Comparison of ENCODE assay signal across 8 mouse cellular contexts in the genomic region with DNA sequence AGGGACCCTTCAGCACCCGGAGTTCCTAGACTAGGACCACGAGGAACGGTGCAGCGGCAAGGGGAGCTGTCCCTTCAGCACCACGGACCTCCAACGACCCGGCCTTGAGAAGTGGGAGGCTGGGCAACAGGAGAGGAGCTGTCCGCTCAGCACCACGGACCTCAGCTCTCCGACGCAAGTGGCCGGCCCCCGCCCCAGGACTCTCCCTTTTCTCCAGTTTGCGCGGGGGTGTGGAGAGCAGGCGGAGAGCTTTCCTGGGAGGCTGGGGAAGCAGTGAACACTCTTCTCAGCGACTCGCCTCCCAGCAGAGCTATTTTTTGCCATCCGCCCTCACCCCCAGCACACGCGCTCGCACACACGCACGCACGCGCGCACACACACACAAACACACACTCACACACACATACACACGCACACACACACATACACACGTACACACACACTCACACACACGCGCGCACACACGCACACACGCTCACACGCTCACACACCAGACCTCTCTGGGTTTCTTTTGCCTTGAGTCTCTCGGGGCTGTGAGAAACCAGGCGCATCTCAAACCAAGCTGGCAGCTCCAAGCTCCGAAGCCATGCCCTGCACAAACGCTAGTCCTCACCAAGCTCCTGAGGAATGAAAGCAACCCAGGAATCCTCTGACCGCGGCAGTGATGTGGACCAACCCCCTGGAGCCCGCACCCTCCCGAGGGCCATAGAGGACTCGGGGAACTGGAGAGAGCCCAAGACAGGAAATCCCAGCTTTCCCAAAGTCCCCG. TPM values are rescaled to one million over a fixed set of nuclear protein-coding genes. Genes with fewer than 3 reads are reported as not detected.
A peak's percentile ranks its signal among the peaks of the same experiment; 100 is the strongest.
DNase-seq lines count a peak whose midpoint lies in the region; ATAC-seq and TF ChIP-seq lines count a peak whose summit lies in the region.

No protein-coding gene starts in this region.

- peaks cover 3% of the 10 kb centered on the region for H3K9me3 ChIP-seq in CH12.LX (replicated peaks; ENCODE audit: low read length)
- no peaks in the 10 kb centered on the region for H3K9me3 ChIP-seq in forebrain, embryonic 16.5 days (ENCODE audit: control insufficient read depth, low read length)
- no peaks in the 10 kb centered on the region for H3K9me3 ChIP-seq in liver, embryonic 16.5 days (replicated peaks; ENCODE audit: control insufficient read depth, low read length)
- no peaks in the 10 kb centered on the region for H3K9me3 ChIP-seq in neural tube, embryonic 13.5 days

- H3K27ac ChIP-seq in CH12.LX (ENCODE audit: insufficient read depth, low read depth) = no peak overlapping the region
- 0 out of 2 replicates have a peak overlapping the region, but pooled peaks have one; percentile 28 for H3K27ac ChIP-seq in forebrain, embryonic 16.5 days (ENCODE audit: low read length)
- H3K27ac ChIP-seq in liver, embryonic 16.5 days (ENCODE audit: low read length) = no peak overlapping the region
- H3K27ac ChIP-seq in neural tube, embryonic 13.5 days (replicated peaks) = peak overlapping the region; percentile 56

- no peaks in the 10 kb centered on the region for H3K36me3 ChIP-seq in CH12.LX (replicated peaks in 1 of 2; ENCODE audit: control insufficient read depth in 1 of 2, insufficient read depth in 1 of 2, low read length in 1 of 2)
- H3K36me3 ChIP-seq in forebrain, embryonic 16.5 days (ENCODE audit: control insufficient read depth, insufficient read depth) = no peaks in the 10 kb centered on the region
- H3K36me3 ChIP-seq in liver, embryonic 16.5 days (ENCODE audit: control insufficient read depth, insufficient read depth) = no peaks in the 10 kb centered on the region
- no peaks in the 10 kb centered on the region for H3K36me3 ChIP-seq in neural tube, embryonic 13.5 days

- no peak for TF ChIP-seq RAD21 in CH12.LX (IDR thresholded peaks at IDR 0.05; ENCODE audit: low read depth, low read length)

- H3K79me2 ChIP-seq in CH12.LX (replicated peaks; ENCODE audit: control insufficient read depth, extremely low read depth, insufficient read depth, poor library complexity, severe bottlenecking) = no peaks in the 10 kb centered on the region

- intact Hi-C loops in heart, postnatal 14 days (cut with DNase I) = loop anchor here (5.0 kb wide), 2 partner anchors 179 to 236 kb away; no protein-coding TSS in a partner anchor

- no peak for TF ChIP-seq CTCF in CH12.LX (conservative IDR thresholded peaks at IDR 0.05 in 1 of 2, IDR thresholded peaks at IDR 0.05 in 1 of 2; ENCODE audit: low read depth in 2 of 2, low read length in 2 of 2)

- no peak overlapping the region for H3K4me3 ChIP-seq in CH12.LX (replicated peaks in 1 of 3; ENCODE audit: low read depth in 2 of 3, low read length in 2 of 3, poor library complexity in 1 of 3)
- peak overlapping the region; percentile 42 for H3K4me3 ChIP-seq in forebrain, embryonic 16.5 days (replicated peaks; ENCODE audit: low read length)
- H3K4me3 ChIP-seq in liver, embryonic 16.5 days (ENCODE audit: low read depth, low read length) = no peak overlapping the region
- peak overlapping the region; percentile 42 for H3K4me3 ChIP-seq in neural tube, embryonic 13.5 days

- in situ Hi-C loops in CH12.LX (cut with MboI; ENCODE audit: low pct_ligation_motif_present, low pct_unique_long_range_greater_than_20kb, low sequenced_read_pairs) = no loop called here

- peaks cover 72% of the 10 kb centered on the region for H3K27me3 ChIP-seq in CH12.LX (replicated peaks)
- peaks cover 11% of the 10 kb centered on the region; the same call in 1 of the 2 replicates for H3K27me3 ChIP-seq in forebrain, embryonic 16.5 days (replicated peaks; ENCODE audit: control insufficient read depth, insufficient read depth, low read length)
- peaks cover 3% of the 10 kb centered on the region; the same call in 1 of the 2 replicates for H3K27me3 ChIP-seq in liver, embryonic 16.5 days (ENCODE audit: control insufficient read depth, insufficient read depth, low read depth, low read length)
- peaks cover 31% of the 10 kb centered on the region for H3K27me3 ChIP-seq in neural tube, embryonic 13.5 days

- H3K4me2 ChIP-seq in CH12.LX (ENCODE audit: insufficient read depth, low read depth, poor library complexity, severe bottlenecking) = no peak overlapping the region
- peak overlapping the region; percentile 84 for H3K4me2 ChIP-seq in forebrain, embryonic 16.5 days (ENCODE audit: low read length)
- no peak overlapping the region for H3K4me2 ChIP-seq in liver, embryonic 16.5 days (ENCODE audit: low read depth, low read length)
- peak overlapping the region; percentile 65 for H3K4me2 ChIP-seq in neural tube, embryonic 13.5 days

- DNase-seq in CH12.LX (ENCODE audit: extremely low read depth) = peak; percentile 73
- peak; percentile 51 for DNase-seq in c-Kit-positive CD71-positive TER-119-positive erythroid progenitor cells, embryonic 14.5 days (ENCODE audit: low spot score)
- peak; percentile 93 to 96 for DNase-seq in heart, postnatal 14 days
- peak; percentile 99 to 100 for DNase-seq in kidney, postnatal 4 days
- peak; percentile 97 for DNase-seq in testis, postnatal 10 days (ENCODE audit: low spot score)

- WGBS in forebrain, embryonic 16.5 days = 8% methylated on average over 42 of the region's 45 CpGs
- WGBS in liver, embryonic 16.5 days (ENCODE audit: insufficient replicate concordance) = 11% methylated on average over 42 of the region's 45 CpGs
- 8% methylated on average over 45 of the region's 45 CpGs for WGBS in neural tube, embryonic 13.5 days

- no peak for TF ChIP-seq EP300 in CH12.LX (IDR thresholded peaks at IDR 0.05; ENCODE audit: low read length)

- dilution Hi-C loops in CH12.LX (cut with MboI; ENCODE audit: extremely low pct_ligation_motif_present, extremely low pct_unique_long_range_greater_than_20kb, low sequenced_read_pairs) = no loop called here

- TF ChIP-seq POLR2A in CH12.LX (IDR thresholded peaks at IDR 0.05; ENCODE audit: low read depth, low read length) = no peak

- ATAC-seq in forebrain, embryonic 16.5 days = peak; percentile 77
- ATAC-seq in liver, embryonic 16.5 days (ENCODE audit: low read depth) = peak; percentile 47
- ATAC-seq in neural tube, embryonic 13.5 days (ENCODE audit: low read depth) = peak; percentile 88

- no peak overlapping the region for H3K9ac ChIP-seq in CH12.LX (ENCODE audit: insufficient read depth, low read depth)
- H3K9ac ChIP-seq in forebrain, embryonic 16.5 days (replicated peaks; ENCODE audit: low read depth, low read length) = peak overlapping the region; percentile 53
- H3K9ac ChIP-seq in liver, embryonic 16.5 days (ENCODE audit: low read depth, low read length) = no peak overlapping the region
- peak overlapping the region; percentile 65 for H3K9ac ChIP-seq in neural tube, embryonic 13.5 days

- H3K4me1 ChIP-seq in CH12.LX (ENCODE audit: control insufficient read depth in 1 of 2, insufficient read depth in 2 of 2) = peaks cover 2 to 4% of the 10 kb centered on the region in 2 experiments; a peak in 1 of 4 replicates
- peaks cover 8% of the 10 kb centered on the region for H3K4me1 ChIP-seq in forebrain, embryonic 16.5 days (replicated peaks; ENCODE audit: control insufficient read depth, insufficient read depth, low read length)
- no peaks in the 10 kb centered on the region for H3K4me1 ChIP-seq in liver, embryonic 16.5 days (ENCODE audit: control insufficient read depth, low read depth, low read length)
- peaks cover 16% of the 10 kb centered on the region for H3K4me1 ChIP-seq in neural tube, embryonic 13.5 days (replicated peaks)

TF ChIP-seq in CH12.LX, 34 proteins besides CTCF, POLR2A, EP300 and RAD21:
- peak; percentile 96 for TF ChIP-seq SIN3A (IDR thresholded peaks at IDR 0.05; ENCODE audit: low read length)
- no peak for TF ChIP-seq SMC3 (IDR thresholded peaks at IDR 0.05; ENCODE audit: low read depth, low read length)
- TF ChIP-seq MXI1 (IDR thresholded peaks at IDR 0.05; ENCODE audit: low read depth, low read length) = peak; percentile 96
TF ChIP-seq in CH12.LX: peak in this region for 2.

RNA-seq across cellular contexts. Expression of gene Cacng3, which starts 0.8 kb away (rescaled TPM):
- not detected in 2 replicates for total RNA-seq in CH12.LX (2012; rRNA removed)
- not detected in 2 replicates for total RNA-seq in CH12.LX (2014; rRNA removed)
- not detected in 2 replicates for polyA plus RNA-seq in CH12.LX (2012; ENCODE audit: insufficient read length, low read depth)
- 12.8 TPM in 2 replicates for polyA plus RNA-seq in forebrain, embryonic 16.5 days (2015; fragmentation: Nextera tagmentation; extraction: Ambion mirVana)
- total RNA-seq in heart, postnatal 14 days (2021) = under 1 TPM in 1 of 2 experiments, not detected in 1; 0.12 TPM
- polyA plus RNA-seq in liver, embryonic 16.5 days (2015; fragmentation: Nextera tagmentation; extraction: Ambion mirVana) = 0.06 and 0.11 TPM in 2 replicates
- polyA plus RNA-seq in neural tube, embryonic 13.5 days (2015; fragmentation: Nextera tagmentation; extraction: Ambion mirVana) = 9.3 and 11.7 TPM in 2 replicates

Comparison
In these comparisons a context has a peak if more than half of its experiments do, and no peak if none do; other contexts are left out.
1. H3K27ac ChIP-seq: peak in forebrain, embryonic 16.5 days (single experiment) and neural tube, embryonic 13.5 days (single experiment); none in CH12.LX (single experiment) and liver, embryonic 16.5 days (single experiment).
2. H3K4me2 ChIP-seq: peak in forebrain, embryonic 16.5 days (single experiment) and neural tube, embryonic 13.5 days (single experiment); none in CH12.LX (single experiment) and liver, embryonic 16.5 days (single experiment).
3. H3K4me3 ChIP-seq: peak in forebrain, embryonic 16.5 days (single experiment) and neural tube, embryonic 13.5 days (single experiment); none in CH12.LX (0 of 3) and liver, embryonic 16.5 days (single experiment).
4. H3K9ac ChIP-seq: peak in forebrain, embryonic 16.5 days (single experiment) and neural tube, embryonic 13.5 days (single experiment); none in CH12.LX (single experiment) and liver, embryonic 16.5 days (single experiment).
5. Peak in every context shown above with its lines, with median percentiles within 50 percentile points of each other: DNase-seq and ATAC-seq.